Mouse (Mus musculus): ENCODE results near the gene Zbtb4. TPM values are rescaled to one million over a fixed set of nuclear protein-coding genes. Genes with fewer than 3 reads are reported as not detected.
A peak's percentile ranks its signal among the peaks of the same experiment; 100 is the strongest.

Gene Zbtb4
- polyA plus RNA-seq, 1 experiment: 16.5 TPM

DNA sequence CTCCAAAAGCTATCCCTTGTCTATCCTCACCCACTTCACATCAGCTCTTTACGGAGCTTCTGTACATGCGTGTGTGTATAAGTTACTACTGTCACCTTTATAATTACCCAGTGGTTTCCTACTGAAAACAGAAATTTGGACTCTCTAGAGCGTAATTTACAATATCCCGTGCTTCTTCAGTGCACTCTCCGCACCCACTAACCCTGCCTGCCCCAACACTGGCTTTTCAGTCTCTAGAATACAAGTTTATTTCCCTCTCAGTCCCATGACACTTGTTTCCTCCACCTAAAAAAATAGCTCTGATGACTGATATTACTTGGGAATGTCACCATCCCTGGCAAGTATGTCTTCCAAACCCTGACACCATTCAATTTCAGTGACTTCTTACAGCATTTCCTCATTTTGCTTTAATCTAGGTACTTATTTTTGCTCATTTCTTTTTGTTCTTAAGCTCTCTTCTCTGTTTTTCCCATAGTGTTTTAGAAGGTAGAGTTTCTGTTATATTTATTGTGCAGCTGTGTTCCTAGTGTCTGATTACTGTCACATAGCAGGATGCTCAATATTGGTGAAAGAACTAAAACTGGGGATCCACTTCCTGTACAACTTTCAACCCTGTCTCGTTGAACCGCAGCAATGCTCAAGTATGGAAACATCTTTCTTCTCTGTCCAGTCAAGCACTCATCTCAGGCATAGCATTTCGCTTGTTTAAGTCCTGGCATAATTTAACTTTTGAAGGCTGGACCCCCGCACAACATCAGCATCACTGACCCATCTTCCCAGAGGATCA is 8.2 kb upstream of the Zbtb4 start:
- WGBS: 22% methylated on average over 9 of the region's 9 CpGs
- Histone ChIP-seq H3K4me3 (ENCODE audit: low read depth, low read length) (peak overlapping the region; percentile 62), H3K27me3 (ENCODE audit: control insufficient read depth, insufficient read depth, low read length) (no peaks in the 10 kb centered on the region), H3K4me1 (ENCODE audit: control insufficient read depth, insufficient read depth, insufficient read length, low read length) (peaks cover 10% of the 10 kb centered on the region), H3K27ac (ENCODE audit: insufficient read depth, low read depth, low read length) (peak overlapping the region; percentile 68; the same call in 1 of the 2 replicates), H3K36me3 (ENCODE audit: control insufficient read depth, insufficient read depth, low read length) (0 out of 2 replicates have a peak, but pooled peaks cover 1% of the 10 kb centered on the region)
- TF ChIP-seq CTCF (IDR thresholded peaks at IDR 0.05; ENCODE audit: extremely low read depth, insufficient read length, insufficient replicate concordance, low read depth, low read length) (no peak), POLR2A (IDR thresholded peaks at IDR 0.05; ENCODE audit: low read depth, low read length) (no peak)

DNA sequence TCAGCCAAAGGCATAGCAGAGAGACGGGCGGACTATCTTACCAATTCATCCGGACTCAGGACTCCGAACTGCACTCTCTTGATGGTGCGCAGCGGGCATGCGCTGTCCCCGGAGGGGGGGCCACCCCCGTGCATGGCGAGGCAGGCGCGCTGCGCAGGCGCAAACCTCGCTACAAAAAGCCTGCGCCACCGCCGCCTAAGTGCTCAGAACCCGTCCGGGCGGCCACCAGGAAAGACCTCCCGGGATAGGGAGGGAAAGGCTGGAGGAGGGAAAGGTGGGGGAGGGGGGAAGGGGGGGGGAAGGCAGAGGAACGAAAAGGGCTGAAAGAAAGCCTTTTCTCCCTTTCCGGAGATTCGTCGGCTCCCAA is 7.6 kb upstream of the Zbtb4 start:
- Histone ChIP-seq H3K27ac (ENCODE audit: insufficient read depth, low read depth, low read length) (peak overlapping the region; percentile 71), H3K4me3 (ENCODE audit: low read depth, low read length) (peak overlapping the region; percentile 62), H3K4me1 (ENCODE audit: control insufficient read depth, insufficient read depth, insufficient read length, low read length) (peaks cover 8% of the 10 kb centered on the region), H3K36me3 (ENCODE audit: control insufficient read depth, insufficient read depth, low read length) (0 out of 2 replicates have a peak, but pooled peaks cover 1% of the 10 kb centered on the region), H3K27me3 (ENCODE audit: control insufficient read depth, insufficient read depth, low read length) (no peaks in the 10 kb centered on the region)
- TF ChIP-seq CTCF (IDR thresholded peaks at IDR 0.05; ENCODE audit: extremely low read depth, insufficient read length, insufficient replicate concordance, low read depth, low read length): no peak; the same call in 1 of the 2 replicates
- TF ChIP-seq POLR2A (IDR thresholded peaks at IDR 0.05; ENCODE audit: low read depth, low read length): no peak; the same call in 1 of the 2 replicates
- WGBS: 0% methylated on average over 26 of the region's 26 CpGs

DNA sequence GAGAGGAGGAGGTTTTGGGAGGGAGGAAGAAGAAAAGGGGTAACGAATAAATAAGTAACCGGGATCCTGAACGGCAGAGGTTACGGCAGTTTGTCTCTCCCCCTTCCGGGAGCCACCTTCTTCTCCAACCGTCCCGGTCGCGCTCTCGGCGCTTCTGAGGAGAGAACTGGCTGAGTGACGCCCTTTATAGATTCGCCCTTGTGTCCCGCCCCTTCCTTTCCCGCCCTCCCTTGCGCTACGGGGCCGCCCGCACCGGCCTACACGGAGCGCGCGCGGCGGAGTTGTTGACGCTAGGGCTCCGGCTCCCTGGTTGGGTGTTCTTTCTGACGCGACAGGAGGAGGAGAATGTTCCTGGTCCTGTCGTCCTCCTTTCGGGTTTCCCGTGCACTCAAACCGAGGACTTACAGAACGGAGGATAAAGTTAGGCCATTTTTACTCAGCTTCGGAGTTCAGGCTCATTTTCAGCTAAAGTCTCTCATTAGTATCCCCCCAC is 7.2 kb upstream of the Zbtb4 start, which contains the start of gene Polr2a:
Gene Polr2a (minus strand): TSS at position 160 of the 493 bp plus-strand sequence.
- TF ChIP-seq POLR2A (IDR thresholded peaks at IDR 0.05; ENCODE audit: low read depth, low read length) (peak; percentile 100), CTCF (IDR thresholded peaks at IDR 0.05; ENCODE audit: extremely low read depth, insufficient read length, insufficient replicate concordance, low read depth, low read length) (no peak)
- WGBS: under 1% methylated on average over 35 of the region's 36 CpGs
- Histone ChIP-seq H3K36me3 (ENCODE audit: control insufficient read depth, insufficient read depth, low read length) (0 out of 2 replicates have a peak, but pooled peaks cover 1% of the 10 kb centered on the region), H3K27me3 (ENCODE audit: control insufficient read depth, insufficient read depth, low read length) (no peaks in the 10 kb centered on the region), H3K4me3 (ENCODE audit: low read depth, low read length) (peak within 1 kb of the TSS; percentile 62), H3K27ac (ENCODE audit: insufficient read depth, low read depth, low read length) (peak within 1 kb of the TSS; percentile 98), H3K4me1 (ENCODE audit: control insufficient read depth, insufficient read depth, insufficient read length, low read length) (peaks cover 7% of the 10 kb centered on the region)

DNA sequence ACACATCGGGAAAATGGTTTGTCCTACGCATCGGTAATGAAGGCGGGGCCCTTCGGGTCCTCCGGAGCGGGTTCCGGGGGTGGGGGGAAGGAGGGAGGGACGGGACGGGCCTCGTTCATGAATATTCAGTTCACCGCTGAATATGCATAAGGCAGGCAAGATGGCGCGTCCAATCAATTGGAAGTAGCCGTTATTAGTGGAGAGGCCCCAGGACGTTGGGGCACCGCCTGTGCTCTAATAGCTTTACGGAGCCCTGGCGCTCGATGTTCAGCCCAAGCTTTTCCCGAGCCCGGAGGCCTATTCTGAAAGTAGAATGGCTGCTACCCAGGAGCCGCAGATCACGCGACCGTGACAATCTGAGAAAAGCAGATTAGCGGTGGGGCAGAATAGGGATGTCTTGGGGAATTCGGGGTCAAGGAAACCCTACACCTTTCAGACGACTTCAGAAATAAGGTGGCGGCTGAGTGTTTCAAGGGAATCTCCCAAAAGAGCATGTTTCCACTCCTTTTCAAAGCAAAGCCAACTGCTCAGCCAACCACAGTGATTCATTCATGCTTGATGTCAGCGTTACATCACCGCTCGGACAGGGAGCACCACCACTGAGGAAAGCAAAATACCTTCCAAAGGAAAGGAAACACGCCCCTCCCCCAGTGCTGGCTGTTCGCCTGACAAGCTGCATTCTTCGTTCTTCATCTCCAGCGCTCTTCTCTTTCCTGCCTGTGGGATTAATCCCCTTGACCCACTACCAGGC is 6.6 kb upstream of the Zbtb4 start:
- 0 out of 2 replicates have a peak, but pooled peaks cover 1% of the 10 kb centered on the region for H3K36me3 ChIP-seq (ENCODE audit: control insufficient read depth, insufficient read depth, low read length)
- peaks cover 7% of the 10 kb centered on the region for H3K4me1 ChIP-seq (ENCODE audit: control insufficient read depth, insufficient read depth, insufficient read length, low read length)
- peak; percentile 92; the same call in 1 of the 2 replicates for TF ChIP-seq POLR2A (IDR thresholded peaks at IDR 0.05; ENCODE audit: low read depth, low read length)
- TF ChIP-seq CTCF (IDR thresholded peaks at IDR 0.05; ENCODE audit: extremely low read depth, insufficient read length, insufficient replicate concordance, low read depth, low read length): no peak
- peak overlapping the region; percentile 98 for H3K27ac ChIP-seq (ENCODE audit: insufficient read depth, low read depth, low read length)
- H3K27me3 ChIP-seq (ENCODE audit: control insufficient read depth, insufficient read depth, low read length): no peaks in the 10 kb centered on the region
- H3K4me3 ChIP-seq (ENCODE audit: low read depth, low read length): peak overlapping the region; percentile 57
- WGBS: under 1% methylated on average over 37 of the region's 37 CpGs

DNA sequence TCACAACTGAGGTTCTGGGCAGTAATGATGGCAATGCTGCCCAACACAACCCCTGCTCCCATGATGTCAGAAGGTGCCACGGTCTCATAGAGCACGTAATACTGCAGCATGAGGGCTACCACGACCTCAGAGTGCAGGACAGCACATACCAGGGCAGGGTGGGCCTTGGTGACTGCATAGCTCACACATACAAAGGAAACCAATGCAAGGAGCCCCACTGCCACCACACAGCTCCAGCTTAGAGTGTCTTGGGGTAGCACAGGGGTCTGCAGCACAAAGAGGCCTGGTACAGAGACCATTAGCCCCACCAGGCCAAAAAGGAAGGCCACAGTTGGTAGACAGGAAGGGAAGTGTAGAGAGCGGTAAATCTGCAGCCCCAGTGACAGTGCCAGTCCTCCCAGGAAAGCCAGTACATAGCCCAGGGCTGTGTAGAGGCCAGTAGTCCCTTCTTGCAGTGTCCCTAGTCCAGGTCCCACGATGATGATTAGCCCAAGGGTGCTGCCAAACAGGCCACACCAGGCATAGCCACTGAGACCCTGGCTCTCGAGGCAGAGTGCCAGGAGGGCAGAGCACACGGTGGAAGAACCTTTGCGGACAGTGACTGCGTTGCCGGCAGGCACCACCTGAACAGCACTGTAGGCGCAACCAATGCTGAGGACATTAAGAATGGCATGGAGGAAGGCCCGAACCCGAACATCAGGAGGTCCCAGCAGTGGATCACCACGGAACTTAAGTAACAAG is 5.4 kb upstream of the Zbtb4 start:
- H3K4me3 ChIP-seq (ENCODE audit: low read depth, low read length): no peak overlapping the region
- no peak overlapping the region for H3K27ac ChIP-seq (ENCODE audit: insufficient read depth, low read depth, low read length)
- TF ChIP-seq CTCF (IDR thresholded peaks at IDR 0.05; ENCODE audit: extremely low read depth, insufficient read length, insufficient replicate concordance, low read depth, low read length) (no peak), POLR2A (IDR thresholded peaks at IDR 0.05; ENCODE audit: low read depth, low read length) (no peak)
- WGBS: 83% methylated on average over 14 of the region's 14 CpGs
- peaks cover 8% of the 10 kb centered on the region for H3K4me1 ChIP-seq (ENCODE audit: control insufficient read depth, insufficient read depth, insufficient read length, low read length)
- 0 out of 2 replicates have a peak, but pooled peaks cover 1% of the 10 kb centered on the region for H3K36me3 ChIP-seq (ENCODE audit: control insufficient read depth, insufficient read depth, low read length)
- no peaks in the 10 kb centered on the region for H3K27me3 ChIP-seq (ENCODE audit: control insufficient read depth, insufficient read depth, low read length)

DNA sequence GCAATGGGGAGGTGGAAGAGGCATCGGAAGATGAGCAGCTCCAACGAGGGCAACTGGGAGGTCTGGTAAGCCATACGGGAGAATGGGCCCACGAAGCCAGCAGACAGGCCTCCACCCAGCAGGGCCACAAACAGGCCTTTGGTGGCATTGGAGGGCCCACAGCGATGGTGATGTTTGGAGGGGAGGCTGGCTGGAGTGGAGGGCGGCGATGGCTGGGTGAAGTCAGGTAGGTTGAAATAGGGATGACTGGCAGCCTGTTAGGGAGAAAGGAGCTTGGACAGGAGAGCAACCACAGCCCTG is 4.9 kb upstream of the Zbtb4 start:
- WGBS: 95% methylated on average over 7 of the region's 7 CpGs
- Histone ChIP-seq H3K4me3 (ENCODE audit: low read depth, low read length) (no peak overlapping the region), H3K4me1 (ENCODE audit: control insufficient read depth, insufficient read depth, insufficient read length, low read length) (peaks cover 8% of the 10 kb centered on the region), H3K27ac (ENCODE audit: insufficient read depth, low read depth, low read length) (no peak overlapping the region), H3K36me3 (ENCODE audit: control insufficient read depth, insufficient read depth, low read length) (0 out of 2 replicates have a peak, but pooled peaks cover 1% of the 10 kb centered on the region), H3K27me3 (ENCODE audit: control insufficient read depth, insufficient read depth, low read length) (no peaks in the 10 kb centered on the region)
- TF ChIP-seq CTCF (IDR thresholded peaks at IDR 0.05; ENCODE audit: extremely low read depth, insufficient read length, insufficient replicate concordance, low read depth, low read length): no peak
- TF ChIP-seq POLR2A (IDR thresholded peaks at IDR 0.05; ENCODE audit: low read depth, low read length): no peak
